Mouse (Mus musculus) thymus, adult 2 months (tissue): ENCODE data around the gene Pebp1.

Experiments used
- CTCF ChIP-seq: fragments of 200-500 bp; IDR thresholded peaks from 2 replicates; pipeline ENCODE4 v1.5.1; 2012; ENCODE audit warnings: mild to moderate bottlenecking, control low read depth, low read length, moderate library complexity, borderline replicate concordance; ENCODE audit not compliant: control insufficient read depth, poor library complexity, insufficient read depth; ENCODE audit errors: extremely low read depth
- POLR2A ChIP-seq: fragments of 200-500 bp; IDR thresholded peaks from 2 replicates; pipeline ENCODE4 v1.6.1; 2012; ENCODE audit warnings: mild to moderate bottlenecking, low read length, control low read depth, moderate library complexity; ENCODE audit not compliant: control insufficient read depth, poor library complexity, insufficient read depth; ENCODE audit errors: extremely low read depth

- TF ChIP-seq CTCF, result no peak
- TF ChIP-seq POLR2A, result no peak
Observed at GRCm38 (mm10) chr5:117241935-117242531, 45.4 kb downstream of the Pebp1 start.
